In genomic region chr15:31568581-31568996, GRCm38 (mm10) we compare ENCODE assay signal across 8 mouse cellular contexts. TPM values are rescaled to one million over a fixed set of nuclear protein-coding genes. Genes with fewer than 3 reads are reported as not detected.
DNase-seq lines count a peak whose midpoint lies in the region; ATAC-seq lines count a peak whose summit lies in the region.

No protein-coding gene starts in this region.

- no peak overlapping the region; the same call in 1 of the 2 replicates for H3K4me2 ChIP-seq in limb, embryonic 12.5 days
- peak overlapping the region; percentile 34; the same call in 1 of the 2 replicates for H3K4me2 ChIP-seq in neural tube, embryonic 12.5 days (replicated peaks)
- no peak overlapping the region for H3K4me2 ChIP-seq in forebrain, embryonic 14.5 days (ENCODE audit: low read length)

- no peaks in the 10 kb centered on the region for H3K27me3 ChIP-seq in embryonic facial prominence, embryonic 10.5 days (replicated peaks; ENCODE audit: low read depth, poor library complexity, severe bottlenecking)
- H3K27me3 ChIP-seq in limb, embryonic 12.5 days, result no peaks in the 10 kb centered on the region
- H3K27me3 ChIP-seq in neural tube, embryonic 12.5 days (replicated peaks), result no peaks in the 10 kb centered on the region
- no peaks in the 10 kb centered on the region for H3K27me3 ChIP-seq in forebrain, embryonic 14.5 days (replicated peaks; ENCODE audit: control insufficient read depth, insufficient read depth, low read length)

- peak overlapping the region; percentile 55; the same call in 1 of the 2 replicates for H3K27ac ChIP-seq in embryonic facial prominence, embryonic 10.5 days (replicated peaks)
- H3K27ac ChIP-seq in limb, embryonic 12.5 days, result no peak overlapping the region
- no peak overlapping the region for H3K27ac ChIP-seq in neural tube, embryonic 12.5 days
- H3K27ac ChIP-seq in forebrain, embryonic 14.5 days (ENCODE audit: low read depth, low read length), result no peak overlapping the region

- DNase-seq in NIH3T3 (ENCODE audit: low read depth), result peak; percentile 44
- peak; percentile 62 for DNase-seq in embryonic facial prominence, embryonic 10.5 days (ENCODE audit: low spot score)
- peak; percentile 34 for DNase-seq in heart, postnatal 25 days (ENCODE audit: low spot score)
- no peak for DNase-seq in left cerebral cortex, postnatal 36 days (ENCODE audit: low spot score in 2 of 2)
- DNase-seq in cerebellum, adult 9-11 months, result no peak
- no peak for DNase-seq in forebrain, embryonic 14.5 days (ENCODE audit: low spot score)

- peak; percentile 49; the same call in 1 of the 2 replicates for ATAC-seq in limb, embryonic 12.5 days (ENCODE audit: insufficient number of reproducible peaks, insufficient read depth, low FRiP score, low TSS enrichment, low read depth)
- ATAC-seq in neural tube, embryonic 12.5 days (ENCODE audit: low FRiP score, low read depth), result 0 out of 2 replicates have a peak, but pooled peaks have one; percentile 9
- ATAC-seq in forebrain, embryonic 14.5 days, result no peak

- intact Hi-C loops in heart, postnatal 25 days (cut with DNase I), result no loop called here
- intact Hi-C loops in left cerebral cortex, postnatal 36 days (cut with DNase I), result loop anchor here (5.0 kb wide), 1 partner anchor 36 kb away; the partner anchor contains the start of gene March6

- WGBS in embryonic facial prominence, embryonic 10.5 days, result 17% methylated on average over 12 of the region's 12 CpGs
- WGBS in limb, embryonic 12.5 days, result 18% methylated on average over 12 of the region's 12 CpGs
- WGBS in neural tube, embryonic 12.5 days, result 21% methylated on average over 12 of the region's 12 CpGs
- 26% methylated on average over 12 of the region's 12 CpGs for WGBS in forebrain, embryonic 14.5 days

- H3K4me1 ChIP-seq in embryonic facial prominence, embryonic 10.5 days, result peaks cover 33% of the 10 kb centered on the region
- H3K4me1 ChIP-seq in limb, embryonic 12.5 days (replicated peaks), result peaks cover 17% of the 10 kb centered on the region; the same call in 1 of the 2 replicates
- peaks cover 4% of the 10 kb centered on the region for H3K4me1 ChIP-seq in neural tube, embryonic 12.5 days
- no peaks in the 10 kb centered on the region for H3K4me1 ChIP-seq in forebrain, embryonic 14.5 days (ENCODE audit: control insufficient read depth, insufficient read depth, low read length)

- H3K9ac ChIP-seq in limb, embryonic 12.5 days (replicated peaks), result no peak overlapping the region
- no peak overlapping the region for H3K9ac ChIP-seq in neural tube, embryonic 12.5 days
- no peak overlapping the region for H3K9ac ChIP-seq in forebrain, embryonic 14.5 days (ENCODE audit: low read length)

- H3K36me3 ChIP-seq in embryonic facial prominence, embryonic 10.5 days (replicated peaks), result no peaks in the 10 kb centered on the region
- H3K36me3 ChIP-seq in limb, embryonic 12.5 days, result no peaks in the 10 kb centered on the region
- H3K36me3 ChIP-seq in neural tube, embryonic 12.5 days, result no peaks in the 10 kb centered on the region
- no peaks in the 10 kb centered on the region for H3K36me3 ChIP-seq in forebrain, embryonic 14.5 days (ENCODE audit: control insufficient read depth, insufficient read depth, low read length)

- no peaks in the 10 kb centered on the region for H3K9me3 ChIP-seq in embryonic facial prominence, embryonic 10.5 days
- no peaks in the 10 kb centered on the region for H3K9me3 ChIP-seq in limb, embryonic 12.5 days
- H3K9me3 ChIP-seq in neural tube, embryonic 12.5 days, result no peaks in the 10 kb centered on the region
- no peaks in the 10 kb centered on the region for H3K9me3 ChIP-seq in forebrain, embryonic 14.5 days (replicated peaks; ENCODE audit: control insufficient read depth, low read length)

- peak overlapping the region; percentile 23; the same call in 1 of the 2 replicates for H3K4me3 ChIP-seq in embryonic facial prominence, embryonic 10.5 days
- no peak overlapping the region for H3K4me3 ChIP-seq in limb, embryonic 12.5 days (replicated peaks)
- H3K4me3 ChIP-seq in neural tube, embryonic 12.5 days, result no peak overlapping the region
- no peak overlapping the region for H3K4me3 ChIP-seq in forebrain, embryonic 14.5 days (ENCODE audit: low read depth, low read length)

RNA-seq across cellular contexts. Expression of gene Cmbl, which starts 3.4 kb away (rescaled TPM):
- polyA plus RNA-seq in embryonic facial prominence, embryonic 10.5 days (2016; fragmentation: Nextera tagmentation; extraction: Ambion mirVana), result 2.3 and 2.5 TPM in 2 replicates
- 10 to 100 TPM; 28.0 to 31.2 TPM for total RNA-seq in heart, postnatal 25 days (2021)
- polyA plus RNA-seq in limb, embryonic 12.5 days (2016; fragmentation: Nextera tagmentation; extraction: Ambion mirVana), result 0.55 and 0.65 TPM in 2 replicates
- polyA plus RNA-seq in neural tube, embryonic 12.5 days (2016; fragmentation: Nextera tagmentation; extraction: Ambion mirVana), result 2.1 and 3.0 TPM in 2 replicates
- 10 to 100 TPM; 13.2 to 14.4 TPM for total RNA-seq in left cerebral cortex, postnatal 36 days (2021)
- polyA plus RNA-seq in forebrain, embryonic 14.5 days (2014; fragmentation: Nextera tagmentation; extraction: Ambion mirVana), result 6.5 and 9.8 TPM in 2 replicates

RNA-seq across cellular contexts. Expression of gene Cct5, which starts 33.0 kb away (rescaled TPM):
- 782 and 839 TPM in 2 replicates for polyA plus RNA-seq in embryonic facial prominence, embryonic 10.5 days (2016; fragmentation: Nextera tagmentation; extraction: Ambion mirVana)
- total RNA-seq in heart, postnatal 25 days (2021), result 100 to 1,000 TPM; 147 to 158 TPM
- polyA plus RNA-seq in limb, embryonic 12.5 days (2016; fragmentation: Nextera tagmentation; extraction: Ambion mirVana), result 585 and 607 TPM in 2 replicates
- polyA plus RNA-seq in neural tube, embryonic 12.5 days (2016; fragmentation: Nextera tagmentation; extraction: Ambion mirVana), result 578 and 583 TPM in 2 replicates
- 100 to 1,000 TPM; 180 to 184 TPM for total RNA-seq in left cerebral cortex, postnatal 36 days (2021)
- polyA plus RNA-seq in forebrain, embryonic 14.5 days (2014; fragmentation: Nextera tagmentation; extraction: Ambion mirVana), result 646 and 673 TPM in 2 replicates

RNA-seq across cellular contexts. Expression of gene Fam173b, which starts 33.1 kb away (rescaled TPM):
- 13.4 and 14.7 TPM in 2 replicates for polyA plus RNA-seq in embryonic facial prominence, embryonic 10.5 days (2016; fragmentation: Nextera tagmentation; extraction: Ambion mirVana)
- total RNA-seq in heart, postnatal 25 days (2021), result 10 to 100 TPM; 19.6 to 22.9 TPM
- polyA plus RNA-seq in limb, embryonic 12.5 days (2016; fragmentation: Nextera tagmentation; extraction: Ambion mirVana), result 11.2 and 11.9 TPM in 2 replicates
- polyA plus RNA-seq in neural tube, embryonic 12.5 days (2016; fragmentation: Nextera tagmentation; extraction: Ambion mirVana), result 10.9 and 12.3 TPM in 2 replicates
- total RNA-seq in left cerebral cortex, postnatal 36 days (2021), result 10 to 100 TPM in 1 of 2 experiments, 1 to 10 TPM in 1; 9.2 to 12.8 TPM
- 11.5 and 13.3 TPM in 2 replicates for polyA plus RNA-seq in forebrain, embryonic 14.5 days (2014; fragmentation: Nextera tagmentation; extraction: Ambion mirVana)

RNA-seq across cellular contexts. Expression of gene March6, which starts 37.7 kb away (rescaled TPM):
- polyA plus RNA-seq in embryonic facial prominence, embryonic 10.5 days (2016; fragmentation: Nextera tagmentation; extraction: Ambion mirVana), result 38.9 and 39.8 TPM in 2 replicates
- total RNA-seq in heart, postnatal 25 days (2021), result 100 to 1,000 TPM; 100 to 111 TPM
- polyA plus RNA-seq in limb, embryonic 12.5 days (2016; fragmentation: Nextera tagmentation; extraction: Ambion mirVana), result 40.7 and 41.8 TPM in 2 replicates
- 59.8 and 61.4 TPM in 2 replicates for polyA plus RNA-seq in neural tube, embryonic 12.5 days (2016; fragmentation: Nextera tagmentation; extraction: Ambion mirVana)
- total RNA-seq in left cerebral cortex, postnatal 36 days (2021), result 100 to 1,000 TPM; 192 to 199 TPM
- 68.3 and 86.6 TPM in 2 replicates for polyA plus RNA-seq in forebrain, embryonic 14.5 days (2014; fragmentation: Nextera tagmentation; extraction: Ambion mirVana)

Comparison
In these comparisons a context has a peak if more than half of its experiments do, and no peak if none do; other contexts are left out.
1. DNase-seq: peak in NIH3T3 (single experiment), embryonic facial prominence, embryonic 10.5 days (single experiment) and heart, postnatal 25 days (single experiment); none in left cerebral cortex, postnatal 36 days (0 of 2), cerebellum, adult 9-11 months (single experiment) and forebrain, embryonic 14.5 days (single experiment).